Mouse (Mus musculus): ENCODE data around the gene Snu13. TPM values are rescaled to one million over a fixed set of nuclear protein-coding genes. Genes with fewer than 3 reads are reported as not detected.

Snu13 gene
- polyA plus RNA-seq, 1 experiment from 2014 or later = 192 TPM

Other genes starting within 250 kb of the Snu13 start
- 30.0 and 31.9 TPM in 2 replicates for gene Tef, start 245.2 kb downstream of the Snu13 start, polyA plus RNA-seq (2016; fragmentation: Nextera tagmentation; extraction: Ambion mirVana)
- 20.4 and 21.2 TPM in 2 replicates for gene Tob2, start 188.8 kb downstream of the Snu13 start, polyA plus RNA-seq (2016; fragmentation: Nextera tagmentation; extraction: Ambion mirVana)
- 102 and 115 TPM in 2 replicates for gene Phf5a, start 175.7 kb downstream of the Snu13 start, polyA plus RNA-seq (2016; fragmentation: Nextera tagmentation; extraction: Ambion mirVana)
- 193 TPM in 2 replicates for gene Aco2, start 175.3 kb downstream of the Snu13 start, polyA plus RNA-seq (2016; fragmentation: Nextera tagmentation; extraction: Ambion mirVana)
- gene Polr3h, start 121.4 kb downstream of the Snu13 start, polyA plus RNA-seq (2016; fragmentation: Nextera tagmentation; extraction: Ambion mirVana) = 58.0 and 58.4 TPM in 2 replicates
- gene Csdc2, start 110.8 kb downstream of the Snu13 start, polyA plus RNA-seq (2016; fragmentation: Nextera tagmentation; extraction: Ambion mirVana) = 48.0 and 57.1 TPM in 2 replicates
- 30.7 and 32.3 TPM in 2 replicates for gene Pmm1, start 86.7 kb downstream of the Snu13 start, polyA plus RNA-seq (2016; fragmentation: Nextera tagmentation; extraction: Ambion mirVana)
- gene 1700029P11Rik, start 67.1 kb downstream of the Snu13 start, polyA plus RNA-seq (2016; fragmentation: Nextera tagmentation; extraction: Ambion mirVana) = not detected in 2 replicates
- gene Xrcc6, start 59.8 kb downstream of the Snu13 start, polyA plus RNA-seq (2016; fragmentation: Nextera tagmentation; extraction: Ambion mirVana) = 58.4 and 62.3 TPM in 2 replicates
- 41.4 and 42.3 TPM in 2 replicates for gene Desi1, start 13.7 kb downstream of the Snu13 start, polyA plus RNA-seq (2016; fragmentation: Nextera tagmentation; extraction: Ambion mirVana)
- gene 4930407I10Rik, start 11.6 kb upstream of the Snu13 start, polyA plus RNA-seq (2016; fragmentation: Nextera tagmentation; extraction: Ambion mirVana) = not detected in 2 replicates
- 0.14 TPM in 1 of 2 replicates, not detected in the other for gene Mei1, start 22.4 kb upstream of the Snu13 start, polyA plus RNA-seq (2016; fragmentation: Nextera tagmentation; extraction: Ambion mirVana)
- gene Ccdc134, start 80.3 kb upstream of the Snu13 start, polyA plus RNA-seq (2016; fragmentation: Nextera tagmentation; extraction: Ambion mirVana) = 17.0 and 17.1 TPM in 2 replicates
- 230 and 244 TPM in 2 replicates for gene Srebf2, start 99.6 kb upstream of the Snu13 start, polyA plus RNA-seq (2016; fragmentation: Nextera tagmentation; extraction: Ambion mirVana)
- gene Shisa8, start 165.2 kb upstream of the Snu13 start, polyA plus RNA-seq (2016; fragmentation: Nextera tagmentation; extraction: Ambion mirVana) = 1.6 and 1.7 TPM in 2 replicates
- 0.18 and 0.34 TPM in 2 replicates for gene Tnfrsf13c, start 176.8 kb upstream of the Snu13 start, polyA plus RNA-seq (2016; fragmentation: Nextera tagmentation; extraction: Ambion mirVana)
- 51.1 and 51.4 TPM in 2 replicates for gene Cenpm, start 197.2 kb upstream of the Snu13 start, polyA plus RNA-seq (2016; fragmentation: Nextera tagmentation; extraction: Ambion mirVana)
- 1.3 and 1.6 TPM in 2 replicates for gene 1500009C09Rik, start 204.8 kb upstream of the Snu13 start, polyA plus RNA-seq (2016; fragmentation: Nextera tagmentation; extraction: Ambion mirVana)
- gene Sept3, start 227.3 kb upstream of the Snu13 start, polyA plus RNA-seq (2016; fragmentation: Nextera tagmentation; extraction: Ambion mirVana) = 234 and 254 TPM in 2 replicates